Mouse (Mus musculus): Measurements from ENCODE around the gene Gm20388.

- TF ChIP-seq TAL1 (IDR thresholded peaks at IDR 0.05; ENCODE audit: low read length) = no peak
- TF ChIP-seq GATA1 (IDR thresholded peaks at IDR 0.05; ENCODE audit: low read length) = no peak
Observed at GRCm38 (mm10) chr8:123005328-123005727, 3094.7 kb downstream of the Gm20388 start.

Measured in erythroblast, embryonic 14.5 days (primary cell).